Mouse (Mus musculus) testis, adult 2 months (tissue): ENCODE measurements around the gene Dis3.
A peak's percentile ranks its signal among the peaks of the same experiment; 100 is the strongest.

Experiments used
- CTCF ChIP-seq: fragments of 200-500 bp; IDR thresholded peaks from 2 replicates; pipeline ENCODE4 v1.5.1; 2012; ENCODE audit warnings: low read depth, mild to moderate bottlenecking, inconsistent platforms, low read length, moderate library complexity; ENCODE audit not compliant: control insufficient read depth, insufficient read depth, insufficient replicate concordance
- POLR2A ChIP-seq: fragments of 200-500 bp; IDR thresholded peaks from 2 replicates; pipeline ENCODE4 v1.6.1; 2012; ENCODE audit warnings: low read depth, mild to moderate bottlenecking, inconsistent platforms, low read length, moderate library complexity; ENCODE audit not compliant: control insufficient read depth

- peak; percentile 55 for TF ChIP-seq POLR2A
- 0 out of 2 replicates have a peak, but pooled peaks have one; percentile 8 for TF ChIP-seq CTCF
Observed at GRCm38 (mm10) chr14:99046031-99046781, 53.4 kb downstream of the Dis3 start, which contains the start of the genes Mzt1 and Bora.
